Mouse (Mus musculus) CH12.LX (cell line): Measurements from ENCODE around the gene Brms1l. TPM values are rescaled to one million over a fixed set of nuclear protein-coding genes. Genes with fewer than 3 reads are reported as not detected.

Source experiments
- DNase-seq: peaks from one replicate; pipeline ENCODE4 v3.0.0-alpha.2; 2013; ENCODE audit errors: extremely low read depth
- H3K27ac ChIP-seq: 2 replicates; pipeline ENCODE4 v1.5.1; 2012; ENCODE audit warnings: low read depth, mild to moderate bottlenecking, control low read depth, moderate library complexity; ENCODE audit not compliant: insufficient read depth
- H3K27me3 ChIP-seq: replicated peaks from 2 replicates; pipeline ENCODE3; 2012; ENCODE audit warnings: inconsistent platforms
- H3K36me3 ChIP-seq, 2 experiments: replicated peaks in 1 of 2; 2 replicates each; pipeline versions ENCODE3 to v1.6.1; 2012; ENCODE audit warnings: inconsistent platforms in 1 of 2, low read length in 1 of 2, mild to moderate bottlenecking in 1 of 2, mixed read lengths in 1 of 2, moderate library complexity in 1 of 2; ENCODE audit not compliant: control insufficient read depth in 1 of 2, insufficient read depth in 1 of 2
- H3K4me1 ChIP-seq, 2 experiments: 2 replicates each; pipeline ENCODE4 v1.6.1; 2012; ENCODE audit warnings: inconsistent platforms in 1 of 2, moderate library complexity in 1 of 2; ENCODE audit not compliant: insufficient read depth in 2 of 2, control insufficient read depth in 1 of 2
- H3K4me2 ChIP-seq: 2 replicates; pipeline ENCODE4 v1.6.1; 2012; ENCODE audit warnings: low read depth, mild to moderate bottlenecking, control low read depth; ENCODE audit not compliant: poor library complexity, insufficient read depth, severe bottlenecking
- H3K4me3 ChIP-seq, 3 experiments: fragments of 150-350 bp in 1 of 3; sonication (generic) in 1 of 3; replicated peaks in 1 of 3; 2 replicates each; pipeline versions ENCODE3 to v1.5.1; 2011 to 2012; ENCODE audit warnings: low read depth in 2 of 3, low read length in 2 of 3, mild to moderate bottlenecking in 2 of 3, moderate library complexity in 2 of 3, control low read depth in 1 of 3, improper control_type of control experiment in 1 of 3, inconsistent platforms in 1 of 3, mixed read lengths in 1 of 3; ENCODE audit not compliant: poor library complexity in 1 of 3
- H3K79me2 ChIP-seq: replicated peaks from 2 replicates; pipeline ENCODE4 v1.6.1; 2012; ENCODE audit warnings: mild to moderate bottlenecking, moderate library complexity; ENCODE audit not compliant: control insufficient read depth, poor library complexity, insufficient read depth, severe bottlenecking; ENCODE audit errors: extremely low read depth
- H3K9ac ChIP-seq: 2 replicates; pipeline ENCODE4 v1.6.1; 2012; ENCODE audit warnings: low read depth, mild to moderate bottlenecking, control low read depth, moderate library complexity; ENCODE audit not compliant: insufficient read depth
- H3K9me3 ChIP-seq: replicated peaks from 2 replicates; pipeline ENCODE3; 2012; ENCODE audit warnings: low read length, inconsistent platforms, mixed read lengths
- CHD1 ChIP-seq: IDR thresholded peaks from 2 replicates; pipeline ENCODE4 v1.6.1; 2012; ENCODE audit warnings: low read depth, low read length, improper control_type of control experiment, inconsistent platforms
- CHD2 ChIP-seq: IDR thresholded peaks from 2 replicates; pipeline ENCODE4 v1.6.1; 2011; ENCODE audit warnings: low read length, improper control_type of control experiment
- CTCF ChIP-seq, 2 experiments: IDR thresholded peaks in 1 of 2; conservative IDR thresholded peaks in 1 of 2; 2 replicates each; pipeline ENCODE4 v1.5.1; 2011 to 2012; ENCODE audit warnings: low read depth in 2 of 2, low read length in 2 of 2, improper control_type of control experiment in 1 of 2, inconsistent platforms in 1 of 2, mild to moderate bottlenecking in 1 of 2, moderate library complexity in 1 of 2
- E2F4 ChIP-seq: IDR thresholded peaks from 2 replicates; pipeline ENCODE4 v1.6.1; 2011; ENCODE audit warnings: low read depth, low read length, improper control_type of control experiment; ENCODE audit not compliant: insufficient replicate concordance
- ELF1 ChIP-seq: IDR thresholded peaks from 2 replicates; pipeline ENCODE4 v1.6.1; 2014; ENCODE audit warnings: low read depth, mild to moderate bottlenecking, inconsistent platforms, low read length, improper control_type of control experiment
- GABPA ChIP-seq: IDR thresholded peaks from 2 replicates; pipeline ENCODE4 v1.6.1; 2012; ENCODE audit warnings: low read depth, low read length, improper control_type of control experiment, inconsistent platforms; ENCODE audit not compliant: insufficient replicate concordance
- HCFC1 ChIP-seq: IDR thresholded peaks from 2 replicates; pipeline ENCODE4 v1.6.1; 2012; ENCODE audit warnings: low read depth, mild to moderate bottlenecking, inconsistent platforms, low read length, improper control_type of control experiment
- IRF4 ChIP-seq: IDR thresholded peaks from 2 replicates; pipeline ENCODE4 v1.6.1; 2014; ENCODE audit warnings: low read depth, mild to moderate bottlenecking, inconsistent platforms, low read length, improper control_type of control experiment
- JUND ChIP-seq: conservative IDR thresholded peaks from 2 replicates; pipeline ENCODE4 v1.6.1; 2011; ENCODE audit warnings: low read depth, low read length, improper control_type of control experiment
- MAX ChIP-seq: IDR thresholded peaks from 2 replicates; pipeline ENCODE4 v1.6.1; 2011; ENCODE audit warnings: low read length, improper control_type of control experiment
- MYC ChIP-seq: IDR thresholded peaks from 2 replicates; pipeline ENCODE4 v1.6.1; 2011; ENCODE audit warnings: low read depth, mild to moderate bottlenecking, improper control_type of control experiment, low read length
- POLR2A ChIP-seq: IDR thresholded peaks from 2 replicates; pipeline ENCODE4 v1.6.1; 2011; ENCODE audit warnings: low read depth, mild to moderate bottlenecking, improper control_type of control experiment, low read length
- SIN3A ChIP-seq: IDR thresholded peaks from 2 replicates; pipeline ENCODE4 v1.6.1; 2012; ENCODE audit warnings: low read length, improper control_type of control experiment, inconsistent platforms
- TBP ChIP-seq: conservative IDR thresholded peaks from 2 replicates; pipeline ENCODE4 v1.6.1; 2011; ENCODE audit warnings: low read depth, low read length, improper control_type of control experiment
- TCF12 ChIP-seq: IDR thresholded peaks from 2 replicates; pipeline ENCODE4 v1.6.1; 2014; ENCODE audit warnings: low read depth, mild to moderate bottlenecking, inconsistent platforms, low read length, improper control_type of control experiment
- UBTF ChIP-seq: IDR thresholded peaks from 2 replicates; pipeline ENCODE4 v1.6.1; 2012; ENCODE audit warnings: low read depth, mild to moderate bottlenecking, inconsistent platforms, low read length, improper control_type of control experiment, moderate library complexity
- USF1 ChIP-seq: IDR thresholded peaks from 2 replicates; pipeline ENCODE4 v1.6.1; 2014; ENCODE audit warnings: low read depth, mild to moderate bottlenecking, inconsistent platforms, low read length, improper control_type of control experiment
- USF2 ChIP-seq: conservative IDR thresholded peaks from 2 replicates; pipeline ENCODE4 v1.6.1; 2011; ENCODE audit warnings: low read depth, low read length, improper control_type of control experiment
- ZKSCAN1 ChIP-seq: IDR thresholded peaks from 2 replicates; pipeline ENCODE4 v1.6.1; 2012; ENCODE audit warnings: low read depth, inconsistent platforms, low read length, improper control_type of control experiment, borderline replicate concordance
- ZMIZ1 ChIP-seq: IDR thresholded peaks from 2 replicates; pipeline ENCODE4 v1.6.1; 2012; ENCODE audit warnings: low read depth, mild to moderate bottlenecking, inconsistent platforms, low read length, improper control_type of control experiment
- dilution Hi-C: fragments of 300-500 bp; cut with MboI; formaldehyde crosslinking; loops from 2 replicates; pipeline ENCODE4 v1.14.3; 2020; ENCODE audit warnings: low sequenced_read_pairs; ENCODE audit not compliant: extremely low pct_unique_long_range_greater_than_20kb, extremely low pct_ligation_motif_present
- in situ Hi-C: fragments of 300-500 bp; cut with MboI; formaldehyde crosslinking; loops from 3 replicates; pipeline ENCODE4 v1.14.3; 2019; ENCODE audit warnings: low sequenced_read_pairs, low pct_ligation_motif_present, low pct_unique_long_range_greater_than_20kb, mixed read lengths
- polyA plus RNA-seq: library from polyadenylated mRNA; unstranded; fragments of >175 nt; gene quantifications from 2 replicates; pipeline ENCODE4 v1.2.1, GENCODE M21; 2012; ENCODE audit warnings: low read depth; ENCODE audit not compliant: insufficient read length
- total RNA-seq, 2 experiments: library from RNA; depleted of rRNA; stranded (reverse); fragments of 300-350 nt in 1 of 2; fragments of >200 nt in 1 of 2; gene quantifications; 2 replicates each; pipeline ENCODE4 v1.2.3; 2012 to 2014

Brms1l gene
- total and polyA plus RNA-seq, 3 experiments, result 17.8 to 32.6 (median 18.9) TPM

DNA sequence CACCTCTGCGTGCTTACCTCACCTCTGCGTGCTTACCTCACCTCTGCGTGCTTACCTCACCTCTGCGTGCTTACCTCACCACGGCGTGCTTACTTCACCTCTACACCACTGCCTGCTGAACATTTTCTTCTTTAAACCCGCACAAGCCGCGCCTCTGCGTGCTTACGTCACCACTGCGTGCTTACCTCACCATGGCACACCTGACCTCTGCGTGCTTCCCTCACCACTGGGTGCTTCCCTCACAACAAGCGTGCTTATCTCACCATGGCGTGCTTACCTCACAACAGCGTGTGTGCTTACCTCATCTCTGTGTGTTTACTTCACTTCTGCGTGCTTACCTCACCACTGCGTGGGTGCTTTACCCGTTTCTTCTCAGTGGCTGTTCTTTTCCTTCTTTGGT, 80.9 kb downstream of the Brms1l start:
- no peaks in the 10 kb centered on the region for H3K36me3 ChIP-seq
- H3K79me2 ChIP-seq, result no peaks in the 10 kb centered on the region
- H3K4me1 ChIP-seq, result peaks cover 3% of the 10 kb centered on the region in 2 experiments; a peak in 3 of 4 replicates
- H3K4me3 ChIP-seq, result no peak overlapping the region
- TF ChIP-seq MYC, result no peak
- TF ChIP-seq E2F4, result no peak
- TF ChIP-seq ELF1, result no peak
- TF ChIP-seq CHD1, result no peak
- TF ChIP-seq ZMIZ1, result no peak
- no peak for TF ChIP-seq TCF12
- no peak for TF ChIP-seq HCFC1
- TF ChIP-seq GABPA, result no peak
- TF ChIP-seq TBP, result no peak
- TF ChIP-seq ZKSCAN1, result no peak
- no peak for TF ChIP-seq USF1
- TF ChIP-seq JUND, result no peak
- TF ChIP-seq USF2, result no peak
- no peak for TF ChIP-seq UBTF
- no peak for TF ChIP-seq CHD2
- no peak for TF ChIP-seq SIN3A
- TF ChIP-seq POLR2A, result no peak
- no peak for TF ChIP-seq IRF4
- no peak for TF ChIP-seq CTCF (conservative IDR thresholded peaks at IDR 0.05 in 1 of 2, IDR thresholded peaks at IDR 0.05 in 1 of 2; ENCODE audit: low read depth in 2 of 2, low read length in 2 of 2)
- no peak for TF ChIP-seq MAX
- no peak overlapping the region for H3K27ac ChIP-seq
- in situ Hi-C loops, result no loop called here
- no peaks in the 10 kb centered on the region for H3K9me3 ChIP-seq
- no peak for DNase-seq
- dilution Hi-C loops, result no loop called here
- no peaks in the 10 kb centered on the region for H3K27me3 ChIP-seq
- H3K4me2 ChIP-seq, result no peak overlapping the region
- no peak overlapping the region for H3K9ac ChIP-seq

Other genes starting within 250 kb of the Brms1l start
- gene Insm2, start 236.9 kb upstream of the Brms1l start, total RNA-seq (2012; rRNA removed), result not detected in 2 replicates
- not detected in 2 replicates for gene Insm2, start 236.9 kb upstream of the Brms1l start, total RNA-seq (2014; rRNA removed)
- not detected in 2 replicates for gene Insm2, start 236.9 kb upstream of the Brms1l start, polyA plus RNA-seq
- gene Ralgapa1, start 15.2 kb upstream of the Brms1l start, total RNA-seq (2012; rRNA removed), result 8.9 and 10.3 TPM in 2 replicates
- 18.5 and 19.2 TPM in 2 replicates for gene Ralgapa1, start 15.2 kb upstream of the Brms1l start, total RNA-seq (2014; rRNA removed)
- gene Ralgapa1, start 15.2 kb upstream of the Brms1l start, polyA plus RNA-seq, result 18.6 and 24.4 TPM in 2 replicates